Mouse (Mus musculus) mesoderm, embryonic 11.5 days (tissue): ENCODE results near the gene Bcl6.

Source experiments
- DNase-seq: peaks from one replicate; pipeline ENCODE4 v3.0.0-alpha.2; 2012; ENCODE audit warnings: low read depth, low spot score

Bcl6 gene

DNA sequence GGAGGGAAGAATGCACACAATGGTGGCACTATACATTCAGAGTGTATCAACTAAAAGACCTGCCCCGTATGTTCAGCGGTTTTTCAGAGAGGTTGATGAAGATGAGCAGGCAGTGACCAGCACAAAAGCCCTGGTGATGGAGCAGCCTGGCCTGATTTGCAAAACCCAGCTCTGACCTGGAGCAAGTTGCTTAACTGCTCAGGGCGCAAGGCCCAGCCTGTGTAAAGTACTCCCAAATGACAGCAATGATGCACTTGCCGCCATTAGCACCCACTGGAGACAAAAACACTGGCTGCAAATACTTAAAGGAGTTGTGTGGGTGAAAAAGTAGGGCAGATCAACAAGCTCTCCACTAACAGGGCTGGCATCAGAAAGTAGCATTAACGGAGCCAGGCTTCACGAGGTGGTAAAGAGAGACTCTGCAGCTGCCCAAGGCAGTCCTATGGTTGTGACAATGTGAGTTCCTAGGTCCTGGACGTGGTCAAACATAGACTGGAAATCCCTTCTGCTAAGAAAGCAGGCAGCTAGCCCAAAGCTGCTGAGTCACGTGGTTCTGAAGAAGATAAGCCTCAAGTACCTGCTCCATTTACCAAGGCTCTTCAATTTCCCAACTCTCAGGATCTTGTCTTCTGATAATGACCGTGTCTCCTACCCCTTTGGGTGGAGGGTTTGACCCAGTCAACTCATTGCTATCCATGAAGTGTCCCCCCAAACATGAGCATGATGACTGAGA lies 14.9 kb downstream of the Bcl6 start:
- no peak for DNase-seq

DNA sequence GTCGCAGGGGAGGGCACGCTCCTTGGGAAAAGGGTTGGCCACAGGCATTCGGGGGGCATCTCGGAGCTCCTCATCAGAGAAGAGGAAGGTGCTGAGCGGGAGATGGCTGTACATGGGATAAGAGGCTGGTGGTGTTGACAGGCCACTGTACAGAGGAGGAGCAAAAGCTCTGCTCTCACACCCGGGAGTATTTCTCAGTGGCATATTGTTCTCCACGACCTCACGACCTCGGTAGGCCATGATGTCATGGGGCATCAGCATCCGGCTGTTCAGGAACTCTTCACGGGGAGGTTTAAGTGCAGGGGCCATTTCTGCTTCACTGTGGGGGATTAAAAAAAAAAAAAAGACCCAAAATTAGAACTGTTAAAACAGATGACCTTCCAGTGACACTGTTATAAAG lies 15.8 kb downstream of the Bcl6 start:
- DNase-seq = no peak

DNA sequence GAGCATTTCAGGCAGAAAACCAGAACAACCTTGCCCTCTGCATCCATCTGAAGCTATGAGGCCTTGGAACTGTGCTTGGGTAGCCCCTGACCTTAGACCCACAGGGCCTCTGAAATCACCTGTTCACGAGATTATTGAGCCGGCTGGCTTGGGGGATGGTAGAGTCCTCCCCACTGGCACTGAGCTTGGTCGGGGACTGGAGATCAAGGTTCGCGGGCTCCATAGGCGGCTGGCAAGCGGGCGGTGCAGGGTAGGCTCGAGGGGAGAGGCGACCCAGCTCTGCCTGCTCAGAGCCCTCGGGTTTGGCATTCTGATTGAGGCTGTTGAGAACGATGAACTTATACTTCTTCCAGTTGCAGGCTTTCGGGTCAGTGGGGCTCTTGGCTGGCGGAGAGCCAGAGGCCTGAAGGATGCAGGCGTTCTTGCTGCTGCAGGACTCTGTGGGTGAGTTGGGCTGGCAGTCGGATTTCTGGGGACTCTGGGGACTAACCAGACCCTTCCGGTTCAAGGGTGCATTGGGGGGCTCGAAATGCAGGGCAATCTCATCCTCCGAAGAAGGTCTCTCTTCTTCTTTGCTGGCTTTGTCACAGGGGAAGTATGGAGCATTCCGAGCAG lies 16.4 kb downstream of the Bcl6 start:
- no peak for DNase-seq

DNA sequence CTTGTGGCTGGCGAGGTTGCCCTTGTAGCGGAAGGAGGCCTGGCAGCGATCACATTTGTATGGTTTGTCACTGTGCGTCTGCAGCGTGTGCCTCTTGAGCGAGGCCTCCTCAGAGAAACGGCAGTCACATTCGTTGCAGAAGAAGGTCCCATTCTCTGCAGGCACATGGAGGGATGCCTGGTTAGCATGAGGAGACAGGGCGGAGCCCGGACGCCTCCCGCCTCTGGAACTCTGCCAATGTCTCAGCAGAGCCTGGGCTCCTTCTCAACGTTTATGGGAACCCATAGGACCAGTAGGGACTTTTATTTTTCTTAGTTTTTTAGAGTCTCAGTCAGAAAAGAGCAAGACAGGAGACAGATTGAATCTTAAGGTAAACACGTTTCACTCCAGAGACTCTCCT lies 18.7 kb downstream of the Bcl6 start:
- DNase-seq = no peak

GRCm38 (mm10) chr16:23968888-23969287 lies 19.8 kb downstream of the Bcl6 start:
- DNase-seq = no peak

GRCm38 (mm10) chr16:23967301-23967700 lies 21.4 kb downstream of the Bcl6 start:
- no peak for DNase-seq

- DNase-seq = no peak
These were observed 22.6 kb downstream of the Bcl6 start for GRCm38 (mm10) chr16:23966066-23966465.

DNA sequence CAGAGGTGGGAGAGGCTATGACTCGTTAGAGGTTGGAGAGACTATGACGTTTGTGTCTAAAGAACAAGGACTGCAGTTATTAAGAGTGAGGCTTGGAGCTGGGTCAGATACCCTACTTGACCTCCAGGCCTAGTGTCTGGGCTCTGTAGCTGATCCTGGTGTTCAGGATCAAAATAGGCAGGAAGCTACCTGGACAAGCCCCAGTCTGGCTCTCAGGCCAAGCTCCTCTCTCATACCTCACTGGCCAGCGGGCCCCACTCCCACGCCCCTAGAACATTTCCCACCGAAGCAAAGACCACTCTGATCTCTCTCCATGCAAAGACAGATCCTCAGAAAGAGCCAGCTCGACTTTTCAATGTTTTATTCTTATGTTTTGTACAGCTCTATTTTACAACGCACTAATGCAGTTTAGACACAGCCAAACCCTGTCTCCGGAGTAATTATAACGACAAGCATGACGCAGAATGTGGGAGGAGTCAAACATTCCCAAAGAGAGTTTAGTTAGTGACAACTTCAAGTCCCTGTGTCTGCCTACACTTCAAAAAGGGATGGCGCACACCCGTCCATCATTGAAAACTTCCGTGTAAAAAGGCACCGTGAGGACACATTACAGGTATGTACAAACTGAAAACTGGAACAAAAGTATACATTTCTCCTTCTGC lies 23.8 kb downstream of the Bcl6 start:
- DNase-seq = no peak

GRCm38 (mm10) chr16:23963896-23964668 lies 24.6 kb downstream of the Bcl6 start:
- DNase-seq = no peak

- DNase-seq = no peak
These were observed 26.3 kb downstream of the Bcl6 start for GRCm38 (mm10) chr16:23962401-23962800.

GRCm38 (mm10) chr16:23958938-23959337 lies 29.7 kb downstream of the Bcl6 start:
- DNase-seq = no peak

- DNase-seq = no peak
These were observed 34.7 kb downstream of the Bcl6 start for GRCm38 (mm10) chr16:23953959-23954260.

DNA sequence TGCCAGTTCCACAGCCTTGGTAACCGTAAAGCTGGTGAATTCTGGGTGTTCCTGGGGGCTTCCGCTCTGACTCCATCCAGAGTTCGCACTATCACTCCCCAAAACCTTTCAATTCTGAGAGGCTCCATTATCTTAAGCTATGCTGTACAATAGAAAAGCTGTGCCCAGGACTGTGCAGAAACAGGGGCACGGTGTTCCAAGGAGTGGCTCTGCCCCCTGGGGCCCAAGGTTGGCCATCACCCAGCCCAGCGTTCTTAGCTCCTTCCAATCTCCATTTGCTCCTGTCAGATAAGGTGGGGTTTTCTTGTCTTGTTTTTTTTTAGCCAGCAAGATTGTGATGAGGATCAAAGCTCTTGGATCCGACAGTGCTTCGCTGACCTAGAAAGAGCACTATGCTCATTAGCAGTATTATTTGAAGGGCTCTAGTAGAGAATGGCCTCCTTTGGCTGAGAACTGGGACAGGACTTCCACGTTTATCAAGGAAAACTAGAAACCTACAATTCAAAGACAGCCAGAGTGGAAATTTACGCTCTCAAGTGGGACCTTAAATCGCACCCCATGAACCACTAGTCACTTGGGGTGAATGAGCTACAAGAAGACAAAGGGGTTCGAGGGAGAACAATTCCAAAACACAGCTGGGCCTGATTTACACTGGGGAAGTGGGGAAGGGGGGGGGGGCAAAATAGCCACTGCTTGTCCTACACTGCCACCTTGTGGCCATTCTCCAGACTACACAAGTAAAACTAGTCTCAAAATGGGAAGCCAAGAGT lies 35.3 kb downstream of the Bcl6 start:
- peak; percentile 73 for DNase-seq

DNA sequence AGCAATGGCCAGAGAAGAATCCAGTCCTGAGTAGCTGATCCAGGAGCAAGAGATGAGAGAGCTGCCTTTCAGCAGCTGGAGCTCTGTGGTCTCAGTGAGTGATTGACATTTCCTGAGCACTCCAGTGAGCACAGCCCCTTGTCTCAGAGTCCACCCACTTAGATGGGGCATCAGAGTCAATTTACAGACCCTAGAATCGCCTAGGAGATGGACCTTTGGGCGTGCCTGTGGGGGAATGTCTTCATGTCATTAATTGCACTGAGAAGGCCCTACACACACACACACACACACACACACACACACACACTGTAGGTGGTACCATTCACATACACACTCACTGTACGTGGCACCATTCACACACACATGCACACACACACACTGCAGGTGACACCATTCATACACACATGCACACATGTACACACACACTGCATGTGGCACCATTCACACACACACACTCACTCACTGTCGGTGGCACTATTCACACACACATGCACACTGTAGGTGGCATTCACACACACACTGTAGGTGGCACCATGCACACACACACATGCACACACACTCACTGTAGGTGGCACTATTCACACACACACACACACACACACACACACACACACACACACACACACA lies 36.4 kb downstream of the Bcl6 start:
- no peak for DNase-seq

DNA sequence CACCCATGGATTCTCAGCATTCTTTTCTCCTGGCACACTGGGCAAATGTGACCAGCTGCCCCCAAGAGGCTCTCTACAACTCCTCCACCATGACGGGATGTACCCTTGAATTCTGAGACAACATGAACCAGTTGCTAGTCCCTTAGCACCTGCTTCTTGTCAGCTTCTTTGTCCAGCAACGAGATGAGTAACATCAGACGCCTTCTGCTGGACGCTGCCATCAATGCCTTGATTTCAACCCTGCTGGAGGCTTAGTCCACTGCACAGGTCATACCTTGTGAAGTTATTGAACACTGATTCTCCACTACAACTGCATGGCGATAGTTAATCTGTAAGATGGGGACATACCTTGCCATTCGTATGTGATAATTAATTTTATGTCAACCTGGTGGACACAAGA lies 41.0 kb downstream of the Bcl6 start:
- no peak for DNase-seq

DNA sequence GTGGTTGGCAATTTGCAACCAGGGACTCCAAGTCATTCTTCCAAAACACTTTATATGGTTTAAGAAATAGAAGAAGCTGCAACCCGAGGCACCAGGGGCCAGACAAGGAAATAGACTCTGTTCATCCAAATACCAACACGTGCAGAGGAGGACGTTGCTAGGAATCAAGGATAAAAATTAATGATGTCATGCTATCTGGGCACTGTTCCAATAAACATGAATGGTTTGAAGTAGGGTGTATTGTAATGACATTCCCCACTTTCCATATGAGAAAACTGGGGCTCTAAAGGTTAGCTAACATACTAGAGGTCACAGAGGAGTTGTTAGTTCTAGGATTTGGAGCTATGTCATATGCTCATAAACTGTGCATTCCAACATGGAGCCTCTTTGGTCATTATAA lies 43.9 kb downstream of the Bcl6 start:
- no peak for DNase-seq

GRCm38 (mm10) chr16:23934397-23934796 lies 54.3 kb downstream of the Bcl6 start:
- no peak for DNase-seq

DNA sequence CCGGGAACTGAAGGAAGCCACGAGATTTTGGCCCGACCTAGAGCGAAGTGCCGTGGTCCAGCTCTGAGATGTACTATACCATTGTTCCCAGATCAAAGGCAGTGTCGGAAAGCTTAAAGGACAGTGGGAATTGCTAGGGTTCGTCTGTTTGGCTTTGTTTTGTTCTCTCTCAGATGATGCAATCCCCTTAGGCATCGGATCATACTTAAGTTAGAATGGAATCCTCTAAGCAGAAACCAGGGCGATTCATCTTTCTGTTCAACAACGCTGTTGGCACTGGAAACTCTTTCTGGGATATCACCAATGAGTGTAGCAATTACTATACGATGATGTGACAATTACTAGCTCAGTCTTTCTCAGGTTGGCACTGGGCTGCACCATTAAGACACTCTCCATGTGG lies 56.4 kb downstream of the Bcl6 start, which contains the start of gene Rtp2:
Gene Rtp2, minus strand, starts transcription at position 101 of the 400 bp plus-strand sequence.
- no peak for DNase-seq

DNA sequence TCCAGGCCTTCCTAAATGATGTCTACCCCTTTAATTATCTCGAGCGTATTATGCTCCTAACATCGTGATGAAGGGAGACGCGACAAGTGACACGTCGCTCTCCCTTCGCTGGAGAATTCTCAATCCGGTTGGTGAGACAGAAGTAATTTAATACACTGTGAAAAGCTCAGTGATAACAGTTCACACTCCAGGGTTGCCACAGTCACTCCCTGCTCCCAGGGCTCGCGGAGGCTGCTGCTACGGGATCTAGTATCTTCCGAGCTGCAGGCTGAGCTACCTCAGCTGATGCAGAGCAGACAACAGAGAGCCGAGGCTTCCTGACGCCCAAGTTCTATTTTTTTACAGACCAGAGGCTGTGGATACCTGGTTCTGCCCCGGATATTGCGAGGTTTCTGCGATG lies 57.4 kb downstream of the Bcl6 start:
- no peak for DNase-seq

GRCm38 (mm10) chr16:23930426-23931073 lies 58.1 kb downstream of the Bcl6 start:
- DNase-seq = no peak
